Mouse (Mus musculus) brain, embryonic 14.5 days (tissue): ENCODE results near the gene Cytl1. TPM values are rescaled to one million over a fixed set of nuclear protein-coding genes. Genes with fewer than 3 reads are reported as not detected.

Experiments
- DNase-seq: peaks from one replicate; pipeline ENCODE4 v3.0.0-alpha.2; 2011; ENCODE audit warnings: low read depth
- CTCF ChIP-seq: fragments of 200-500 bp; IDR thresholded peaks from 2 replicates; pipeline ENCODE4 v1.5.1; 2012; ENCODE audit warnings: inconsistent platforms, mild to moderate bottlenecking, moderate library complexity, borderline replicate concordance; ENCODE audit not compliant: insufficient read depth, insufficient read length; ENCODE audit errors: extremely low read depth
- POLR2A ChIP-seq: fragments of 200-500 bp; IDR thresholded peaks from 2 replicates; pipeline ENCODE4 v1.6.1; 2012; ENCODE audit warnings: mild to moderate bottlenecking, inconsistent platforms, borderline replicate concordance; ENCODE audit not compliant: poor library complexity, insufficient read depth, insufficient read length, severe bottlenecking; ENCODE audit errors: extremely low read depth
- polyA plus RNA-seq: library from polyadenylated mRNA; depleted of rRNA; stranded (reverse); fragments of >200 nt; gene quantifications from 2 replicates; pipeline ENCODE4 v1.2.3, GENCODE M21; 2012; rRNA removed

Gene Cytl1
- polyA plus RNA-seq, 1 experiment = 0.45 TPM

- TF ChIP-seq CTCF = no peak
- TF ChIP-seq POLR2A = no peak
- DNase-seq = peak; percentile 79
Measured at GRCm38 (mm10) chr5:37783306-37783705, 48.0 kb downstream of the Cytl1 start.

DNA sequence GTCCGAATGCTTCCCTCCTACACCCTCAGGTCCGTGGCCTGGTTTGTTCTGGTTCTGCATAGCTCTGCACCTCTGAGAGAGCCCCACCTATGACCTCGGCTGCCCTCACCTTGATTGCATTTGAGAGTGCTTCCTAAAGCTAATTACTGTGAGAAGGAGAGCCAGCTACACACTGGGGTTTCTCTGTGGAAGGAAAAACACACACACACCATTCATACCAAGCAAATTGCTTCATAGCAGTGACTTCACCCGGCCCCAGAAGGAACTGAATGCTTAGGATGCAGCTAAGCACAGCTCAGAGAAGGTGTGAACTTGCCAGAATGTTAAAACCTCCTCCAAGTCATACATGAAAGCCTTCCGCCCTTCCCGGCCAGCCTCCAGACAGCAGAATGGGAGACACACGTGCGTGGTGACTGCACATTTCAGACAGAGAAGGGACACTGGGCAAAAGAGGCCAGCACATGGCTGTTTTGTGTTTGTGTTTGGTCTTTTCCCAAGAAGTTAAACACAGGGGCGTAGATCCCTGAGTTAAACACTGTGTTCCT lies 49.6 kb downstream of the Cytl1 start:
- no peak for DNase-seq

More for the DNA sequence above, 49.6 kb downstream of the Cytl1 start:
- TF ChIP-seq CTCF = no peak
- no peak for TF ChIP-seq POLR2A

Other genes starting within 250 kb of the Cytl1 start
- 52.1 and 66.6 TPM in 2 replicates for gene Stk32b, start 18.3 kb upstream of the Cytl1 start, polyA plus RNA-seq
- gene Msx1, start 89.1 kb downstream of the Cytl1 start, polyA plus RNA-seq = 12.4 and 17.0 TPM in 2 replicates